Mouse (Mus musculus) hindbrain, embryonic 12.5 days (tissue): ENCODE results near the gene Gse1. TPM values are rescaled to one million over a fixed set of nuclear protein-coding genes. Genes with fewer than 3 reads are reported as not detected.
A peak's percentile ranks its signal among the peaks of the same experiment; 100 is the strongest.

ENCODE experiments used
- ATAC-seq: fragments of 200-750 bp; cut with Nextera tagmentation; 2 replicates; pipeline ENCODE4 v1.8.0; 2017; ENCODE audit warnings: moderate TSS enrichment; ENCODE audit not compliant: low FRiP score
- H3K27ac ChIP-seq: fragments of 300-500 bp; sonication (generic); 2 replicates; pipeline ENCODE4 v1.5.1; 2016; ENCODE audit warnings: mild to moderate bottlenecking
- H3K27me3 ChIP-seq: fragments of 300-500 bp; sonication (generic); 2 replicates; pipeline ENCODE4 v1.6.1; 2016; ENCODE audit warnings: mild to moderate bottlenecking
- H3K36me3 ChIP-seq: fragments of 300-500 bp; sonication (generic); 2 replicates; pipeline ENCODE4 v1.6.1; 2016; ENCODE audit warnings: mild to moderate bottlenecking
- H3K4me1 ChIP-seq: fragments of 300-500 bp; sonication (generic); 2 replicates; pipeline ENCODE4 v1.6.1; 2016
- H3K4me2 ChIP-seq: fragments of 300-500 bp; sonication (generic); replicated peaks from 2 replicates; pipeline ENCODE4 v1.6.1; 2016; ENCODE audit warnings: mild to moderate bottlenecking
- H3K4me3 ChIP-seq: fragments of 300-500 bp; sonication (generic); 2 replicates; pipeline ENCODE4 v1.5.1; 2016; ENCODE audit warnings: mild to moderate bottlenecking
- H3K9ac ChIP-seq: fragments of 300-500 bp; sonication (generic); 2 replicates; pipeline ENCODE4 v1.6.1; 2016; ENCODE audit warnings: mild to moderate bottlenecking, moderate library complexity
- H3K9me3 ChIP-seq: fragments of 300-500 bp; sonication (generic); replicated peaks from 2 replicates; pipeline ENCODE4 v1.6.1; 2016; ENCODE audit warnings: mild to moderate bottlenecking
- WGBS: fragments of 180-500 bp; shearing (Covaris S2); methylation state at CpG from one replicate; pipeline ENCODE4 v1.1.7; 2016; 5-methylcytosine and 5-hydroxymethylcytosine counted together
- polyA plus RNA-seq: library from polyadenylated mRNA; unstranded; fragments of >200 nt; fragmentation: Nextera tagmentation; extraction: Ambion mirVana; gene quantifications from 2 replicates; pipeline ENCODE4 v1.2.1, GENCODE M21; 2016

Gse1 gene
- polyA plus RNA-seq, 1 experiment from 2014 or later, result 24.0 TPM

DNA sequence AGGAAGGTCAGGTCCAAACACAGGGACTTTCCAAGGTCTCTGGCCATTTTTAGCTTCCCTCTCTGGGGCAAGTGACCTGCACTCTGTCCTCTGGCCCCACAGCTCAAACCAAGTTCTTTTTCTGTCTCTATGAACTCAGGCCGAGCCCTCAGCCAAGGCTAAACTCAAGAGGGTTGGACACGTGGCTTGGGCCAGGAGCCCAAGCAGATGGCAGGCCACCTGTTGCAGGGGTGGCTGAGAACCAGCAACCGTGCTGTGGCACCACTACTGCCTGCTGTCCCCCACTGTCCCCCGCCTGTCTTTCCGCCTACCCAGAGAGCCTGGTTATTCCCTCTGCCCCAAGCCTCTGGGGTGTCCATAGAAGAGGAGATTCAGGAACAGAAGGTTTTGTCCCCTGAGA lies 14.3 kb upstream of the Gse1 start:
- Histone ChIP-seq H3K36me3 (no peaks in the 10 kb centered on the region), H3K4me1 (peaks cover 46% of the 10 kb centered on the region), H3K27me3 (no peaks in the 10 kb centered on the region), H3K4me3 (no peak overlapping the region), H3K9me3 (no peaks in the 10 kb centered on the region), H3K27ac (no peak overlapping the region), H3K9ac (no peak overlapping the region), H3K4me2 (no peak overlapping the region)
- no peak for ATAC-seq
- 56% methylated on average over 5 of the region's 5 CpGs for WGBS

DNA sequence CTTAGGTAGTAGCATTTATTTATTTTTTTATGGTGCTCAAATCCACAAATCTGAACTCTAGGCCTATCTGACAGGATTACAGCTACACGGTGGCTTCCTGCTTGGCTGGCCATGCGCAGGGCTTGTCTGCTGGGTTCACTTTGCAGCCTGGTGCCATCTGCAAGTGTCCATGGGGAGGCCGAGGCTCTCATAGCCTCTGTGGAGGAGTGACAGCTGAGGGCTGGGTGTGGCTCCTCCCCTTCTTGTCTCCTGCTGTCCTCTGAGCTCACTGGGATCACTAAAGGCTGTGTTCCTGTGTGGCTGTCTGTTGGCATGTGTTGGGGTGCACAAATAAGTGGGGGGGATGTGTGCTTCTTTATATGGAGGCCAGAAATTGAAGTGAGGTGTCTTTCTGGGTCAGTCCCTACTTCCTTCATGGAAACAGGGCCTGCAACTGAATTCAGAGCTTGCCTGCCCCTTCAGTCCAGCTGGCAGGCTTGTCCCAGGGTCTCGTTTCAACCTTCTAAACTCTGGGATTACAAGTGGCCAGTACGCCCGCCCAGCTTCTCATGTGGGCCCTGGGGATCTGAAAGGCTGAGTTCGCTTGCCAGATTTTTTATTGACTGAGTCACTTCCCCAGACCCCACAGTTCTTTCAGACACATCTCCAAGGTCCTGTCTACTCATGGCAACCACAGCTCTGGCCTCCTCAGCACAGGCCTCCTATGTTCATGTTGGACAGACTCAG lies 12.7 kb upstream of the Gse1 start:
- 35% methylated on average over 7 of the region's 7 CpGs for WGBS
- no peak overlapping the region for H3K4me3 ChIP-seq
- ATAC-seq, result peak; percentile 67
- H3K9ac ChIP-seq, result no peak overlapping the region
- H3K36me3 ChIP-seq, result no peaks in the 10 kb centered on the region
- no peaks in the 10 kb centered on the region for H3K27me3 ChIP-seq
- no peak overlapping the region for H3K4me2 ChIP-seq
- H3K27ac ChIP-seq, result peak overlapping the region; percentile 25
- H3K4me1 ChIP-seq, result peaks cover 41% of the 10 kb centered on the region
- no peaks in the 10 kb centered on the region for H3K9me3 ChIP-seq

DNA sequence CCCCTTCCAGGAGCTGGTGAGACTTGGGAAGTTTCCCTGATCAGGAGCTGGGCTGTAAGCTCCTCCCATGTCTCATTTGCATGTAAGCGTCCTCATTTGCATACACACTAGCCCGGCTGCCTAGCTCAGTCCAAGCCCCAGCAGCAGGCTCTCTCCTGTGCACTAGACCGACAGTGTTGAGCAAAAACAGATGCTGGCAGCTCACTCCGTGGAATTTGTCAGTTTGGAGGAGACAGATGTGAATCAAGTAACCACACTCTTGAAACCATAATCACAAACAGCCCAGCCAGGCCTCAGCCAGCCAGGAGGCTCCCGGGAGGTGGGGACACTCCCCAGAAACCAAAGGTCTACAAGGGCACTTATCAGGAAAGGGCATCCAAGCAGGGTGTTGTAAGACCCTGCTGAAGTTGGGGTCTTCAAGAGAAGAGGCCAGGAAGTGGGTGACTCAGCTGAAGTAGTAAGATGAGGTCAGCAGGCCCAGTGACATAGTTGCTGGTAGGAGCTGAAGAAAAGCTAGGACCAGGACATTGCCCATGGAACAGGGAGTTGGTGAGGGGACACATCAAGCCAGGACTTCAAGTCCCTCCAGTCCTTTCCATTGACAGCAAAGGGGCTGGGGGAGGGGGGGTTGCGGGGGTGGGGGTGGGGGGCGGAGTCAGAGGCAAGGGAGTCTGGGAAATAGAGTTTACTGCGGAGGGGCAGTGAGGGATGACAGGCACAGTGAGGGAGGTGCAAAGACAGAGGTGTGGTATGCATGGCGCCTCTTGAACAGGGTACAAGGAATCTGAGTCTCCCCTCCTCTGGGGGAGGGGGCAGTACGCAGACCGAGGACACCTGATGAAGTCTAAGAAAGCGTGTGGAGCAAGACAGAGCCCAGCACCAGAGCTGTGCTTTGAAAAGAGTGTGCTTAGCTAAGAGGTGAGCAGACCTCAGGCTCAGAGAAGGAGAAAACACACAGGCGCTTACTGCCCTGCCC lies 11.1 kb upstream of the Gse1 start:
- no peaks in the 10 kb centered on the region for H3K9me3 ChIP-seq
- no peaks in the 10 kb centered on the region for H3K27me3 ChIP-seq
- H3K4me1 ChIP-seq, result peaks cover 33% of the 10 kb centered on the region
- WGBS, result 16% methylated on average over 13 of the region's 13 CpGs
- no peak overlapping the region for H3K9ac ChIP-seq
- H3K36me3 ChIP-seq, result no peaks in the 10 kb centered on the region
- ATAC-seq, result peak; percentile 81
- H3K4me2 ChIP-seq, result 0 out of 2 replicates have a peak overlapping the region, but pooled peaks have one; percentile 8
- peak overlapping the region; percentile 76 for H3K27ac ChIP-seq
- H3K4me3 ChIP-seq, result no peak overlapping the region

DNA sequence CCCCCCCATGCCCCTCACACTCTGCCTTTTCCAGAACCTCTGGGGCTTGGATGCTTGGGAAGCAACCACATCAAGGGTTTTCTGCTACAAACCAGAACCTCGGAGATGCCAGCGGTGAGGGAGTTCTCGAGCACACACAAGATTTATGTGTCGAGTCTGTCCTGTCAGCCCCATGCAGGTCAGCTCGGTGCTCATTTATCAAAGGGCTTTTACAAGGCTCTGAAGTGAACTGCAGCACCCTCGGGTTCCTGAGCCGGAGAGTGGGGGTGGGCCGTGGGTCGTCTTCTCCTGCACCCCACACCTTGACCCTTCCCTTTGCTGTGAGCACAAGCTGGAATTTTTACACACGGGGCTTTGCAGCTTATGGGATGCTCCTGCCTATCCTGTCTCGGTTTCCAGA lies 5.7 kb upstream of the Gse1 start:
- peaks cover 51% of the 10 kb centered on the region for H3K4me1 ChIP-seq
- no peak overlapping the region for H3K4me2 ChIP-seq
- ATAC-seq, result no peak

DNA sequence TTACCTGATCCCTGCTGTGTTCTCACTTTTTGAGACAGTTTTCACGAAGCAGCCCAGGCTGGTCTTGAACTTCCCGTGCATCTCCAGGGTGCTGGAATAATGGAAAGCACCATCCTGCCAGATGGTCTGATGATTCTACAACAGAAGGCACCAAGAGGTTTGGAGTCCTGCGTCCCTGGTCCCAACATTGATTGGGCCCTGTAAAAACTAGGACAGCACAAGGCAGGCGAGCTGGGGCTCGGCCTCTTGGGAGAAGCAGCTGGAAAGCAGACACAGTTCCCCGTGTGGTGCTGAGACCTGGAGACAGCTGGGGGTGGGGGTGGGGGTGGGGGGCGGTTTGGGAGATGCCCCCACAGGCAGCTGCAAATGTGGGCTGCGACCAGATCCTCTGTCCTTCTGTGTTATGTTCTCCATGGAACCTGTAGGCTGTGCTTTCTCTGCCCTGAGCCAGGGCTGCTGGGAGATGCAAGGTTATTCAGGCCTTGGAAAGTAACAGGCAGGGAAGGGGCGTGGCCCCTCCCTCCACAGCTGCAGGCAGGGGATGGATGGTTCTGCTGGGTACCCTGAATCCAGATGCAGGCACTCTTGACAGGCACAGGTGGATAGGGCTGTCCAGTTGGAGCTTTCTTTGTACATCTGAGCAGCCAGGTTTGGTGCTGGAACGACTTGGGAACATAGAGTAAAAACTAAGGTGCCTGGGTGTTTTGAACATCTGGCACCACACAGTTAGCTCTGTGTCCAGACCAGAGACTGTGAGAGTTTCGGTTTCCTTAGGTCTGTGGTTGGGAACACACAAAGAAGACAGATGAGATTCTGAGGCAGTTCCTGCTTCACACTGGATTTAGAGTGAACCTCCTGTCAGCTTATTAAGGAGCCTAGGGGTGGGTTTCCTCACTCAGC lies 3.5 kb upstream of the Gse1 start:
- Histone ChIP-seq H3K9me3 (no peaks in the 10 kb centered on the region), H3K9ac (no peak overlapping the region), H3K4me3 (no peak overlapping the region), H3K4me1 (peaks cover 60% of the 10 kb centered on the region), H3K4me2 (no peak overlapping the region), H3K36me3 (no peaks in the 10 kb centered on the region), H3K27ac (peak overlapping the region; percentile 60), H3K27me3 (peaks cover 7% of the 10 kb centered on the region)
- no peak for ATAC-seq
- 40% methylated on average over 11 of the region's 11 CpGs for WGBS

More for the DNA sequence above, 5.7 kb upstream of the Gse1 start:
- H3K27ac ChIP-seq, result 0 out of 2 replicates have a peak overlapping the region, but pooled peaks have one; percentile 7
- H3K4me3 ChIP-seq, result no peak overlapping the region
- no peaks in the 10 kb centered on the region for H3K27me3 ChIP-seq
- no peaks in the 10 kb centered on the region for H3K36me3 ChIP-seq
- H3K9me3 ChIP-seq, result no peaks in the 10 kb centered on the region
- no peak overlapping the region for H3K9ac ChIP-seq
- WGBS, result 47% methylated on average over 11 of the region's 11 CpGs

DNA sequence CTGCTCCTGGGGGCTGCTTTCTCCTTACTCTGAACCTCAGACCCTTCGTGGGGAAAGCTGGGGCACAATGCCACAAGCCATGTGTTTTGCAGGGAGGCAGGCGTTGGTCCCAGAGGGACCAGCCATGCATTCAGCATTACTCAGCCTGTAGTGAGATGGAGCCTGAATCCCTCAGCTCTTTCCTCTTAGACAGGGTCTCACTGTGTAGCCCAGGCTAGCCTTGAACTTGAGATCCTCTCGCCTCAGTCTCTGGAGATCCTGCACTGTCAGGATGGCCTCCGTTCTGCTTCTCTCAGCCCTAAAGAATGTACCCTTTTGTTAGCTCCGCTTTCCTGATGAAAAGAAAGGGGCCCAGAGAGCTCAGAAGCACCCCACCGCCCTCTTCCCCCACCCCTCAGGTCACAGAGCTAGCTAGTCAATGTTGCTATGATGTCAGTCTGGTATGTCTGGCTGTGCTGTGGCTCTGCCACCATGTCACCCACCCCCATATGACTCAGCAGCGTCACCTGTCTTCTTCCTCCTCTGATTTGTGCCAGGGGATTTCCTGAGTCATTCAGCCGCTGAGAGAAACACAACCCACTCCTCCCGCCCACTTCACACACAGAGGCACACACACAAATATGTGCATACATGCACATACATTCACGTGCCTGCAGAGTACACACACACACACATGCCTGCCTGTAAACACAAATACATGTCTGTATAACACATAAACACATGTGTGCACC lies 2.7 kb upstream of the Gse1 start:
- 25% methylated on average over 10 of the region's 10 CpGs for WGBS
- Histone ChIP-seq H3K36me3 (no peaks in the 10 kb centered on the region), H3K27ac (peak overlapping the region; percentile 60), H3K27me3 (peaks cover 15% of the 10 kb centered on the region), H3K9ac (peak overlapping the region; percentile 11; the same call in 1 of the 2 replicates), H3K9me3 (no peaks in the 10 kb centered on the region), H3K4me3 (no peak overlapping the region), H3K4me1 (peaks cover 68% of the 10 kb centered on the region), H3K4me2 (no peak overlapping the region)
- ATAC-seq, result no peak

DNA sequence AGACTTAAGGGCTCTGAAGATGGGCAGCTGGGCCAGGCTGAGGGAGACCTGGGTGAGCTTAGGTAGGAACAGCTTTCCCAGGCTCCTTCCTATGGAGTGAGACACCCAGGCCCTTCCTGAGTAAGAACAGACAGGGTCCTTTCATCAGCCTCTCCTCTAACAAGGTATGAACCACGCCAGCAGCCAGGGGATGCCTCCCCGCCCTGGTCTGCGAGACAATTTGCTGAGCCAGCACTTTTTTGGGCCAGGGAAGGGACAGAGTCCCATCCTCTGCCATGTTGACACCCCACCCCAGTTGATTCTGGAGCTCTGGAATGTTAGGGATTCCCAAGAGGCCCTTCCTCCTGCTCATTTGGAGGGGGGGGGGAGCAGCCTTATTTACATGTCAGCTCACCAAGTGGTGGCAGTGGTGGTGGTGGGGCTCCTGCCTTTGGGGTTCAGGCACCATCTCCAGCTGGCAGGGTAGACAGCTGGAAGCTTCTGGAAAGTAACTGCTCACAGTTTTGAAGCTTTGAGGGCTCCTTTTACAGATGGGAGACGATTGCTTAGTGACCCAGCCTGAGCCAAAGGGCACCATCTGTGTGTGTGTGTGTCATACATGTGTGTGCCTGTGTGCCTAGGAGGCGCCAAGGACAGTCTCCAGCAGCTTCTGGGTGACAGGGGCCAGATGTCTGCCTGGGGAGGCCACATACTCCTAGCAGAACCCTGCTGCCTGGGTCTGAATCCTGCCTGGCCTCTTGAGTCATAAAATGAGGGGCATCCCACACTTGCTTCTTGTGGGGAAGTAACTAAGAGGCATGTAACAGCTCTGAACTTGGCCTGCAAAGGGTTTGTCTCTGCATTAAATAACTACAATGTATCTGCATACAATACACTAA lies 1.3 kb upstream of the Gse1 start:
- peak overlapping the region; percentile 36; the same call in 1 of the 2 replicates for H3K9ac ChIP-seq
- peaks cover 28% of the 10 kb centered on the region for H3K27me3 ChIP-seq
- ATAC-seq, result no peak
- H3K36me3 ChIP-seq, result no peaks in the 10 kb centered on the region
- peak overlapping the region; percentile 64; the same call in 1 of the 2 replicates for H3K4me3 ChIP-seq
- peak overlapping the region; percentile 77 for H3K27ac ChIP-seq
- H3K4me1 ChIP-seq, result peaks cover 82% of the 10 kb centered on the region
- 40% methylated on average over 5 of the region's 5 CpGs for WGBS
- H3K4me2 ChIP-seq, result peak overlapping the region; percentile 98
- no peaks in the 10 kb centered on the region for H3K9me3 ChIP-seq

DNA sequence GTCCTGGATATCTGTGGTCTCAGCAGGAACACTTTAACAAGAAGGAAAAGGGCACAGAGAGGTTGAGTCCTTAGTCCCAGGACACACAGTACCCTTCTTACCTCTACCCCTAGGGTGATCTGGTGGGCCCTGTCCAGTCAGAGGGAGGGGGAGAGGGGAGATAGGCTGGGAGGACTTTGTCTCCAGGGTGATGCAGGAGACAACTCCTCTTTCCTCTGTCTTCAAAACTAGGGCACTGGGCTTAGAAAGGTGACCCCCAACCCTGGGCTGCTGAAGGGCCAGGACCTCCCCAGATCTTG lies 729 bp upstream of the Gse1 start:
- peak; percentile 9; the same call in 1 of the 2 replicates for ATAC-seq
- H3K27ac ChIP-seq, result peak overlapping the region; percentile 77

DNA sequence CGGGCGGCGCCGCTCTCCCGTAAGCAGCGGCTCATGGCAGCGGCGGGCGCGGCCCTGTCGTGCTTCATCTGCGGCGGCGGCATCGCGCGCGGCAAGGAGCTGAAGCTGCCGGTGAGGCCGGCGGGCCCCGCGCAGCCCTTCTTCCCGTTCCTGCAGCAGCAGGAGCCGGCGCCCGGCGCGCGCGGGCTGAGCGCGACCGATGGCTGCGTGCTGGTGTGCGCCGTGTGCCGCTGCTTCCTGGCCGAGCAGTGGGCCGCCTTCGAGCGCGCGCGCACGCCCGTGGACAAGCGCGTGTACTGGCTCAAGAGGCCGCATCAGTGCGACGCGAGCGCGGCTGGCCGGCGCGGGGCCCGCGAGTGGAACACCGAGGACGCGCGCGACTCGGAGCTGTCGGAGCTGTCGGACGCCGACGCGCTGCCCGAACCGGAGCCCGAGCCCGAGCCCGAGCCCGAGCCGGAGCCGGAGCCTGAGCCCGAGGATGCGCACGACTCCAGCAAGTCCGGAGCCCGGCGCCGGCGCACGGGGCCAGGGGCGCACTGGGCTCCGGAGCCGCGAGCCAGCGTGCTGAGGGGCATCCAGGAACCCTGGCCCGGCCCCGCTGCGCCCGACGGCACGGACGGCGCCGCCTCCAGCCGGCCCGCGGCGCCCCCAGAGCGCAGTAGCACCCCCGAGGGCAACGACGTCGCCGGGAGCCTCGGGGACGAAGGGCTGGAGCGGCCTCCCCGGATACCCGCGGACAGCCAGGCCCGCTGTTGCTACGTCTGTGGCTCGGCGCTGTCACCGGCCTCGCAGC lies 721 bp downstream of the Gse1 start:
- peak overlapping the region; percentile 80 for H3K9ac ChIP-seq
- H3K4me1 ChIP-seq, result peaks cover 90% of the 10 kb centered on the region
- peak overlapping the region; percentile 73 for H3K27ac ChIP-seq
- H3K27me3 ChIP-seq, result peaks cover 30% of the 10 kb centered on the region
- WGBS, result under 1% methylated on average over 106 of the region's 125 CpGs
- no peak for ATAC-seq
- no peaks in the 10 kb centered on the region for H3K36me3 ChIP-seq
- peak overlapping the region; percentile 98 for H3K4me2 ChIP-seq
- H3K4me3 ChIP-seq, result peak overlapping the region; percentile 64
- no peaks in the 10 kb centered on the region for H3K9me3 ChIP-seq

More for the DNA sequence above, 729 bp upstream of the Gse1 start:
- Histone ChIP-seq H3K4me2 (peak overlapping the region; percentile 98), H3K36me3 (no peaks in the 10 kb centered on the region), H3K9ac (peak overlapping the region; percentile 36; the same call in 1 of the 2 replicates), H3K9me3 (no peaks in the 10 kb centered on the region), H3K4me3 (peak overlapping the region; percentile 64), H3K4me1 (peaks cover 83% of the 10 kb centered on the region), H3K27me3 (peaks cover 30% of the 10 kb centered on the region)

DNA sequence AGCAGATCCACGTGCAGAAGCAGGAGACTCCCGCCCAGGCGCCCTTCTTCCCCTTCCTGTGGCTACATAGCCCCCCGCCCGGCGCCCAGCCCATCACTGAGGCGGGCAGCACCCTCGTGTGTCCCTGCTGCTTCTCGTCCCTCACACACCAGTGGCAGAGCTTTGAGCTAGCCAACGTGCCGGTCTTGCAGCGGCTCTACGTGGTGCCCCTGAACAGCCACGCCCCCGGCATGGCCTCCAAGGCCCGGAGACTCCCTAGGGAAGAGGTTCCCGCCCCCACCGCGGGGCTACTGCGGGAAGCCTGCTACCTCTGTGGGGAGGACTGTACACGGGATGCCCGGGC lies 1.3 kb downstream of the Gse1 start:
- H3K9me3 ChIP-seq, result no peaks in the 10 kb centered on the region
- H3K4me2 ChIP-seq, result peak overlapping the region; percentile 98
- H3K9ac ChIP-seq, result peak overlapping the region; percentile 80
- WGBS, result 1% methylated on average over 22 of the region's 22 CpGs
- H3K4me1 ChIP-seq, result peaks cover 89% of the 10 kb centered on the region
- no peak for ATAC-seq
- peaks cover 30% of the 10 kb centered on the region for H3K27me3 ChIP-seq
- H3K27ac ChIP-seq, result 0 out of 2 replicates have a peak overlapping the region, but pooled peaks have one; percentile 73
- peak overlapping the region; percentile 64 for H3K4me3 ChIP-seq
- H3K36me3 ChIP-seq, result no peaks in the 10 kb centered on the region
